Mouse (Mus musculus): Measurements from ENCODE around the gene Vmn2r80.
A peak's percentile ranks its signal among the peaks of the same experiment; 100 is the strongest.
"Not testable (repeated sequence)": the region's sequence is repeated elsewhere in the genome, so short reads cannot be mapped to it uniquely, and the experiment has no call there.

The Vmn2r80 gene

DNA sequence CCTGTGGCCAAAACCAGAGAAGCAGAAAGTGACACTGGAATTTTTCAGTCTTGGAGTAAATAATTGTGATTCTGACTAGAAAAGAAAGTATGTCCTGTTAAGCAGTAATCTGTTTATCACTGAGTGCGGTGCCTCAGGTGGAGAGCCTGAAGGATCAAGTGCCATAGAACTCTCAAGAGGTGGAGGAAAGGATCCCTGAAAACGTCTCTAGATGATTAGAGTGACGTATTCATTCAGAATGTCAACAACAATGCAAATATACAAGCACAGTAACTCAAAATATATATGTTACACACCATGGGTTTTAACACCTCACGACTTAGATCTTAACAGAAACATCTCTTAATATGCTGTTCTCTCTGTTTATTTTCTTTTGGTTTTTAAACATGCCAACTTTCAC, at the start of gene Vmn2r80:
Vmn2r80 (plus strand) TSS at position 301 of the 400 bp plus-strand sequence.
- not testable (repeated sequence) for DNase-seq

DNA sequence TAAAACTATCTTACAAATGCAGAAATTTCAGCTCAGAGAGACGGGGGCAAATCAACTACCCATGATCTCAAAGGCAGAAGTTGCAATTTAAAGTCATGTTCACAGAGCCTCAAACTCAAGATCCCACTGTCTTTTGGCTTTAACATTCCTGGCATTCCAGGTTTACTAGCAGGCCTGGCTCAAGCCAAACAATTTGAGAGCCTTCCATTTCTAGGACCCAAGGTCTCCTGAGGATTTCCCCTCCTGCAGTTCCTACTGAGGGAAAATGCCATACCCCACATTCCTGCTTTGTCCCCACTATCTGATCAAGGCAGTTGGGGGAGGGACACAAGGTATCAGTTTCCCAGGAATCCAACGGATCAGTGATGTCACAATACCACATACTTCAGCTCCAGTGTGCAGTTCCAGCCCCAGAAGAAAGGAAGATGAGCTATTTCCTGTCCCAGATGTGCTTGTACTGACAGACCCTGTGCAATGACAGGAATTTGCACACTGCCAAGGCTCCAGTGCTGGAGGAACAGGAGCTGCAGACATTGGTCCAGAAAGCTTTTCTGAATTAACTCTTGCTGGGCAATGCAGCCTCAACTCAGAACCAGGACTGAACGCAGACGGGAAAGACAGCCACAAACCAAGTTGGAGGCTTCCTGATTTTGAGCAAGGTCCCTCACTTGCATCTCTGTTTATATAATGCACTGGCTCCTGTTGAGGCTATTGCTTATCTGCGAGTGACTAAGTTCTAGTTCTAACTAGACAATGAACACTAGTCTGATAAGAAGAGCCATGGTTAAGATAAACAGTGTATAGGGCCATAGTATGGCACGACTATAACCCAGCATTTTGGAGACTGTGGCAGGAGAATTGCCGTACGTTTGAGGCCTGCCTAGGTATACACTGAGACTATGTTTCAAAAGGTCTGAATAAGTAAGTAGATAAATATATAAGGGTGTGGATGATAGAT, 42.0 kb upstream of the Vmn2r80 start:
- no peak for DNase-seq

DNA sequence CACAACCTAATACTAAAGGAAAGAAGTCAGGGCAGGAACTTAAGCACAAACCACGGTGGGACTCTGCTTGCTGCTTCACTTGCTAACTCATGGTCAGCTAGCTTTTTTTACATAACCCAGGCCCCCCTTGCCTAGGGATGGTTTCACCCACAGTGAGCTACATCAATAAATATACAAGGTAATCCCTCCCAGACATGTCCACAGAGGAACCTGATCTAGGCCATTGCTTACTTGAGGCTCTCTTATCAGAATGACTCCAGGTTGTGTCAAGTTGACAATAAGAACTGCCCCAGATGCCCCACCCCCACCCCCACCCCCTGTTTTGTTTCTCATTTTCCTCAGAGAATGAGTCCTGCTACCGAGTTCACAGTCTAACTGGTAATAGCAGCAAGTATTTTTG, 41.0 kb upstream of the Vmn2r80 start:
- DNase-seq, result no peak

DNA sequence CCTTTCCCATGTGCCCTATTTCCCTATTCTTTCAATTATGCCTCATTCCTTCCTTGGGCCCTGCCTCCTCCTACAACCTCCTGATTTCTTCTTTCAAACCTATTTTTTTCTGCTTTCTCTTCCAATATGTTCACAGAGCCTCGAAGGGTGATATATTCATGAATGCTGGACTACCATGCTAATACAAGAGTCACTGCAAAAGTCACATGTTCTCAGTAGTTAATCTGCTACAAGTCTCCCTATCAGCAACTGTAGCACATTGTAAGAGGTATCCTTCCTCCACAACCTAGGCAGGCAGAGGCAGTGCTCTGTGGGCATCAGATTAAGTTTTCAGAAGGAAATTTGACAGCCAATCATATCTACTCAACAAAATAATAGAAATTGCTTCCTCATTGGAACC, 39.4 kb upstream of the Vmn2r80 start:
- DNase-seq, result no peak

DNA sequence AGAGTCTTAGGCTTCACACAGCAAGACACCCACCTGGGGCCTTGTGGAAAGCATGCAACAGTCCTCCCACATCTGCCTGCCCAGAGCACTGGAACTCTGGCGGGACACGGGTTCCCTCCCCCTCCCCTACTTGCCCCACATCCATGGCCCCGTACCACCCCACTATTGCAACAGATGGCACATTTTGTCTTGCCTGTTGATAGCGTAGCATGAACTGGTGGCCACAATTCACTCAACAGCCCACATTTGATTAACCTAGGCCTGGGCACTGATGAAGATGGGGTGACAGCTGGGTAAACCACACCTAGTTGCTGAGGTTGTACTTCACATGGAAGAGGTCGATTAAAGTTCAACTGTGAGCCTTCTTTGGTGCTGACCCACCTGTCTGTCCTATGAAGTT, 38.1 kb upstream of the Vmn2r80 start:
- no peak for DNase-seq

DNA sequence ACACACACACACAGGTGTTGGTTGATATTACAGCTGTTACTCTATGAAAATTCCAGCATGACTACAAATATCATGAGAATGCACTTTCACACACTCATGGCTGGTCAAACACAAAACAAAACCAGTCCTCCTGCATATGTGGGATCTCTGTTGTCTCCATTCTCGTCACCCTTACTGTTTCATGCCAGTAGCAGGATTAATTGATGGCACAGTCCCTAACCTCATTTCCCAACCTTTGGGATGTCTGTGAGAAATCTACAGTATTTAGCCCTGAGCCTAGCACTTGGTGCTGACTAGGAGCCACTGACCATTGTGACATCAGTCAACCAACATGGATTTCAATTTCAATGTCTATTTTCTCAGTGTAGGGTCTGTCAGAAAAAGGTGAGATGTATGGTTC, 33.5 kb upstream of the Vmn2r80 start:
- DNase-seq, result no peak

DNA sequence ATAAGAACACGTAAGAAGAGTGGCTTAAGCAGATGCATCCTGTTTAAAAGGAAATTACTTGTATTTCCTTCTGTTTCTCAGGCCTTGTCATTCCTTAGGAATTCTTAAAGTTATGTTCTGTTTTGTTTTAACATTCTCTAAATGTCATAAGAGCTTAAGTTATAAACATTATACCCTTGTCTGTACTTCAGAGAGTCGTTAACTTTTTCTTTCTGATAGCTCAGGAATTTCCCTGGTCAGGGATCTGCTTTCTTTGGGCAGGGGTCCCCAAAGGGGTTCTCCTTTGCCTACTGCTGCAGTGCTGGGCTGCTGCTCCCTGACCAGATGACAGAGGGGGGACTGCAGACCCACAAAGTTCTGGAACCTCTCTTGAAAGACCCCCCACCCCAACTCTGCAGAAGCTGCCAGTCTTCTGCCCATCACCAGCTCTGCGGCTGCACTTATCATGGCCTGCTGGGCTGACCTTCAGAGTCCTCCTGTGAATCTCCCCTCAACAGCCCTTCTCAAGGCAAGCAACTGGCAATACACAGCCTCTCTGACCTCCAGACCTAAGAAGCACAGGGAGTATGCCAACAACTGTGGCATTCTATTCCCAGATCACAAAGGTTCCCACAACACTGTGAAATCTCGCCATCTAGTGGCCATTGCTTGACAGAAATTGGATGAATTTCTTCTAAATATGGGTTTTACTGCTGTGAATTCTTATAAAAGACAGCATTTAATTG, 32.3 kb upstream of the Vmn2r80 start:
- peak; percentile 21 for DNase-seq

DNA sequence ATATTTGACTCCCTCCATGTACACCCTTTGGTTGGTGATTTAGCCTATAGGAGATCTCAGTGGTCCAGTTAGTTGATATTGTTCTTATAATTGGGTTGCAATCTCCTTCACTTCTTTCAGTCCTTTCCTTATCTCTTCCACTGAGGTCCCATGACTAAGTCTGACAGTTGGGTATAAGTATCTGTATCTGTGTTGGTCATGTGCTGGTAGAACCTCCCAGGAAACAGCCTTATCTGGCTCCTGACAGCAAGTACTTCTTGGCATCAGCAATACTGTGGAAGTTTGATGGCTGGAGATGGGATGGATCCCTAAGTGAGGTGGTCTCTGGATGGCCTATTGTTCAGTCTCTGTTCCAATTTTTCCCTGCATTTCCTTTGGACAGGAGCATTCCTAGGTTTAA, 3.0 kb downstream of the Vmn2r80 start:
- no peak for DNase-seq

DNA sequence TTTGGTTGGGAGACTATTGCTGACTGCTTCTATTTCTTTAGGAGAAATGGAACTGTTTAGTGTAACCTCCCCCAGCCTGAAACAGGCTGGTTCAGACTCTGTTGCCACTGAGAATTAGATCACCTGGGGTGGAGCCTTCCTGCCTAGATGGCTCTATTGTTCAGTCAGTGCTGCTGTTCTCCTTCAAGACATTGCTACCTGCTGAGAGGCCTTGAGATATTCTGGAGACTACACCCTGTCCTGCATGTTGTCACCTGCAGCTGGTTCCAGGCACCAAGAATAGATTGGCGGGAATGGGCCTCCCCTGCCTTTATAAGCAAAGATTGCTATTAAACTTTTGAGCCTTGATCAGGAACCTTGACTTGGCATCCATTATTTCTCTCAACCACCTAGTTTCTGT, 51.4 kb downstream of the Vmn2r80 start:
- DNase-seq, result not testable (repeated sequence)

DNA sequence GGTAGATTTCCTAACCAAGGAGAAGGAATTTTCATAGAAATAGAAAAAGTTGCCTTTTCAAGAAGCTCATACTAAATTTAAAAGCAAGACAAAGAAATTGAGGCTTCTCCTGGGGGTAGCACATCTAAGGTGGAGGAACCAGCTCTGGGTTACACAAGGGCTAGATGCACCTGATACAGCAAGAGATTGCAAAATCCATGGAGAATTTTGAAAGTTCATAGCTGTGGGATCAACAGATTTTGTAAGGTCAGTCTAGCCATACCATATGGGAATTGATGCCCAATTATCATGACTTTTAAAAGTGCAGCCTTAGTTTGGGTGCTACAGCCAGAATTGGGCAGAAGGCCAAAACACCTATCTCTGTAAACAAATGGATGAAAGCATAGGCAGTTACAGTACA, 71.9 kb downstream of the Vmn2r80 start:
- no peak for DNase-seq

DNA sequence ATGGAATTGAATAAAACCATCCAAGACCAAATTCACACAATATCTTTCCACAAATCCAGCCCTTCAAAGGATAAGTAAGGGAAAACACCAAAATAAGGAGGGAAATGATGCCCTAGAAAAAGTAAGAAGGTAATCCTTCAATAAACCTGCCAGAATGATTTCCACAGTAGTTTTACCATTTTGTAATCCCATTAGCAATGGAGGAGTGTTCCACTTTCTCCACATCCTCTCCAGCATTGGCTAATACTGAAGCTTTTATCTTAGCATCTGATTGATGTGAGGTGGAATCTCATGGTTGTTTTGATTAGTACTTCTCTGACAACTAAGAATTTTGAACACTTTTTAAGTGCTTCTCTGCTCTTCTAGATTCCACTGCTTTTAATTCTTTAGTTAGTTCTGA, 73.0 kb downstream of the Vmn2r80 start:
- DNase-seq, result no peak

DNA sequence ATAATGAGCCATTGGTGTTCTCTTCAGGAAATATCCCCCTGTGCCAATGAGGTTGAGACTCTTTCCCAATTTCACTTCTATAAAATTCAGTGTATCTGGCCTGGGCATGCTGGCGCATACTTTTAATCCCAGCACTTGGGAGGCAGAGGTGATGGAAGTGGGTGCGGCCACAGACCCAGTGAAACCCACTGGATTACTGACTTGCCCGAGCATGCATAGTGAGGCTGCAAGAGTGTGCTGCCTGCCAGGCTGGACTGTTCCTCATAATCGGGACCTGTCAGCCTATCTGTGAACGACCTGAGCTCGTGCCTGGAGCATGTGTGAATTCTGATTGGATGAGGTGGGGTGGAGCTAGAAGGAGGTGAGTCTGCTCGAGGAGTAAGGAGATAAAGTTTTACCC, 73.6 kb downstream of the Vmn2r80 start:
- DNase-seq, result no peak

All from thymus, postnatal 25 days (tissue).